Mouse (Mus musculus): ENCODE data around the gene 4930579F01Rik.

- TF ChIP-seq CTCF (IDR thresholded peaks at IDR 0.05; ENCODE audit: borderline replicate concordance, insufficient read depth, low read depth, low read length) (no peak), POLR2A (IDR thresholded peaks at IDR 0.05; ENCODE audit: borderline replicate concordance, insufficient read depth, low read length) (no peak)
Observed at GRCm38 (mm10) chr3:138185995-138186930, 7.4 kb downstream of the 4930579F01Rik start.

Measured in cerebellum, adult 2 months (tissue).